Mouse (Mus musculus): ENCODE data around the gene Ccni. TPM values are rescaled to one million over a fixed set of nuclear protein-coding genes. Genes with fewer than 3 reads are reported as not detected.

The Ccni gene
- polyA plus RNA-seq, 1 experiment from 2014 or later, result 168 TPM

GRCm38 (mm10) chr5:93154401-93154800, 51.9 kb downstream of the Ccni start:
- no peak overlapping the region for H3K4me3 ChIP-seq (ENCODE audit: low read depth, low read length)
- no peak overlapping the region for H3K9ac ChIP-seq (ENCODE audit: low read length)
- H3K36me3 ChIP-seq (ENCODE audit: control insufficient read depth, insufficient read depth, low read length), result no peaks in the 10 kb centered on the region; the same call in 1 of the 2 replicates
- no peaks in the 10 kb centered on the region for H3K9me3 ChIP-seq (ENCODE audit: control insufficient read depth, low read length)
- H3K4me2 ChIP-seq (ENCODE audit: low read depth, low read length, severe bottlenecking), result no peak overlapping the region
- no peak overlapping the region for H3K27ac ChIP-seq (ENCODE audit: low read depth, low read length)
- no peaks in the 10 kb centered on the region for H3K27me3 ChIP-seq (ENCODE audit: control insufficient read depth, insufficient read depth, low read length)
- WGBS, result 94% methylated on average over 11 of the region's 11 CpGs
- ATAC-seq (replicated peaks; ENCODE audit: low FRiP score) (no peak), DNase-seq (ENCODE audit: low spot score) (no peak)
- no peaks in the 10 kb centered on the region for H3K4me1 ChIP-seq (replicated peaks; ENCODE audit: control insufficient read depth, insufficient read depth, low read length)

GRCm38 (mm10) chr5:93152451-93152850, 53.8 kb downstream of the Ccni start:
- Histone ChIP-seq H3K4me3 (ENCODE audit: low read depth, low read length) (no peak overlapping the region), H3K36me3 (ENCODE audit: control insufficient read depth, insufficient read depth, low read length) (no peaks in the 10 kb centered on the region; the same call in 1 of the 2 replicates), H3K9me3 (ENCODE audit: control insufficient read depth, low read length) (no peaks in the 10 kb centered on the region), H3K27me3 (ENCODE audit: control insufficient read depth, insufficient read depth, low read length) (no peaks in the 10 kb centered on the region), H3K4me1 (replicated peaks; ENCODE audit: control insufficient read depth, insufficient read depth, low read length) (no peaks in the 10 kb centered on the region), H3K9ac (ENCODE audit: low read length) (no peak overlapping the region), H3K27ac (ENCODE audit: low read depth, low read length) (no peak overlapping the region), H3K4me2 (ENCODE audit: low read depth, low read length, severe bottlenecking) (no peak overlapping the region)
- ATAC-seq (replicated peaks; ENCODE audit: low FRiP score), result no peak
- 84% methylated on average over 4 of the region's 4 CpGs for WGBS
- DNase-seq (ENCODE audit: low spot score), result no peak

GRCm38 (mm10) chr5:93151985-93152384, 54.3 kb downstream of the Ccni start:
- no peak overlapping the region for H3K27ac ChIP-seq (ENCODE audit: low read depth, low read length)
- no peak overlapping the region for H3K9ac ChIP-seq (ENCODE audit: low read length)
- DNase-seq (ENCODE audit: low spot score) (no peak), ATAC-seq (replicated peaks; ENCODE audit: low FRiP score) (no peak)
- H3K4me2 ChIP-seq (ENCODE audit: low read depth, low read length, severe bottlenecking), result no peak overlapping the region
- no peaks in the 10 kb centered on the region for H3K9me3 ChIP-seq (ENCODE audit: control insufficient read depth, low read length)
- no peak overlapping the region for H3K4me3 ChIP-seq (ENCODE audit: low read depth, low read length)
- WGBS, result 79% methylated on average over 6 of the region's 6 CpGs
- no peaks in the 10 kb centered on the region; the same call in 1 of the 2 replicates for H3K36me3 ChIP-seq (ENCODE audit: control insufficient read depth, insufficient read depth, low read length)
- H3K27me3 ChIP-seq (ENCODE audit: control insufficient read depth, insufficient read depth, low read length), result no peaks in the 10 kb centered on the region
- H3K4me1 ChIP-seq (replicated peaks; ENCODE audit: control insufficient read depth, insufficient read depth, low read length), result no peaks in the 10 kb centered on the region

GRCm38 (mm10) chr5:93149969-93150777, 56.1 kb downstream of the Ccni start:
- Histone ChIP-seq H3K27ac (ENCODE audit: low read depth, low read length) (no peak overlapping the region), H3K4me2 (ENCODE audit: low read depth, low read length, severe bottlenecking) (no peak overlapping the region), H3K9ac (ENCODE audit: low read length) (no peak overlapping the region), H3K27me3 (ENCODE audit: control insufficient read depth, insufficient read depth, low read length) (no peaks in the 10 kb centered on the region), H3K9me3 (ENCODE audit: control insufficient read depth, low read length) (no peaks in the 10 kb centered on the region), H3K36me3 (ENCODE audit: control insufficient read depth, insufficient read depth, low read length) (no peaks in the 10 kb centered on the region), H3K4me3 (ENCODE audit: low read depth, low read length) (no peak overlapping the region), H3K4me1 (replicated peaks; ENCODE audit: control insufficient read depth, insufficient read depth, low read length) (no peaks in the 10 kb centered on the region; the same call in 1 of the 2 replicates)
- no peak for ATAC-seq (replicated peaks; ENCODE audit: low FRiP score)
- no peak for DNase-seq (ENCODE audit: low spot score)
- WGBS, result 87% methylated on average over 12 of the region's 12 CpGs

GRCm38 (mm10) chr5:93145504-93145903, 60.8 kb downstream of the Ccni start:
- Histone ChIP-seq H3K4me3 (ENCODE audit: low read depth, low read length) (no peak overlapping the region), H3K4me1 (replicated peaks; ENCODE audit: control insufficient read depth, insufficient read depth, low read length) (peaks cover 6% of the 10 kb centered on the region), H3K9ac (ENCODE audit: low read length) (no peak overlapping the region), H3K9me3 (ENCODE audit: control insufficient read depth, low read length) (no peaks in the 10 kb centered on the region), H3K36me3 (ENCODE audit: control insufficient read depth, insufficient read depth, low read length) (peaks cover 6% of the 10 kb centered on the region; the same call in 1 of the 2 replicates), H3K4me2 (ENCODE audit: low read depth, low read length, severe bottlenecking) (no peak overlapping the region), H3K27ac (ENCODE audit: low read depth, low read length) (no peak overlapping the region), H3K27me3 (ENCODE audit: control insufficient read depth, insufficient read depth, low read length) (no peaks in the 10 kb centered on the region)
- ATAC-seq (replicated peaks; ENCODE audit: low FRiP score) (no peak), DNase-seq (ENCODE audit: low spot score) (no peak)
- WGBS, result 85% methylated on average over 6 of the region's 6 CpGs

GRCm38 (mm10) chr5:93144874-93145273, 61.4 kb downstream of the Ccni start:
- no peak overlapping the region for H3K4me3 ChIP-seq (ENCODE audit: low read depth, low read length)
- 32% methylated on average over 5 of the region's 5 CpGs for WGBS
- DNase-seq (ENCODE audit: low spot score), result no peak

GRCm38 (mm10) chr5:93143360-93144091, 62.8 kb downstream of the Ccni start:
- Histone ChIP-seq H3K9ac (ENCODE audit: low read length) (no peak overlapping the region), H3K4me3 (ENCODE audit: low read depth, low read length) (no peak overlapping the region), H3K4me2 (ENCODE audit: low read depth, low read length, severe bottlenecking) (no peak overlapping the region), H3K9me3 (ENCODE audit: control insufficient read depth, low read length) (no peaks in the 10 kb centered on the region; the same call in 1 of the 2 replicates), H3K36me3 (ENCODE audit: control insufficient read depth, insufficient read depth, low read length) (peaks cover 8% of the 10 kb centered on the region; the same call in 1 of the 2 replicates), H3K27me3 (ENCODE audit: control insufficient read depth, insufficient read depth, low read length) (no peaks in the 10 kb centered on the region), H3K4me1 (replicated peaks; ENCODE audit: control insufficient read depth, insufficient read depth, low read length) (peaks cover 6% of the 10 kb centered on the region), H3K27ac (ENCODE audit: low read depth, low read length) (no peak overlapping the region)
- 81% methylated on average over 12 of the region's 12 CpGs for WGBS
- no peak for DNase-seq (ENCODE audit: low spot score)
- ATAC-seq (replicated peaks; ENCODE audit: low FRiP score), result no peak

More at GRCm38 (mm10) chr5:93144874-93145273, 61.4 kb downstream of the Ccni start:
- Histone ChIP-seq H3K36me3 (ENCODE audit: control insufficient read depth, insufficient read depth, low read length) (peaks cover 8% of the 10 kb centered on the region; the same call in 1 of the 2 replicates), H3K4me2 (ENCODE audit: low read depth, low read length, severe bottlenecking) (no peak overlapping the region), H3K9me3 (ENCODE audit: control insufficient read depth, low read length) (no peaks in the 10 kb centered on the region), H3K27me3 (ENCODE audit: control insufficient read depth, insufficient read depth, low read length) (no peaks in the 10 kb centered on the region), H3K27ac (ENCODE audit: low read depth, low read length) (0 out of 2 replicates have a peak overlapping the region, but pooled peaks have one; percentile 12), H3K4me1 (replicated peaks; ENCODE audit: control insufficient read depth, insufficient read depth, low read length) (peaks cover 6% of the 10 kb centered on the region), H3K9ac (ENCODE audit: low read length) (no peak overlapping the region)
- no peak for ATAC-seq (replicated peaks; ENCODE audit: low FRiP score)

GRCm38 (mm10) chr5:93140747-93141146, 65.5 kb downstream of the Ccni start:
- Histone ChIP-seq H3K27ac (ENCODE audit: low read depth, low read length) (no peak overlapping the region), H3K27me3 (ENCODE audit: control insufficient read depth, insufficient read depth, low read length) (no peaks in the 10 kb centered on the region), H3K9me3 (ENCODE audit: control insufficient read depth, low read length) (peaks cover 3% of the 10 kb centered on the region; the same call in 1 of the 2 replicates), H3K4me2 (ENCODE audit: low read depth, low read length, severe bottlenecking) (no peak overlapping the region), H3K9ac (ENCODE audit: low read length) (no peak overlapping the region), H3K36me3 (ENCODE audit: control insufficient read depth, insufficient read depth, low read length) (peaks cover 8% of the 10 kb centered on the region; the same call in 1 of the 2 replicates), H3K4me3 (ENCODE audit: low read depth, low read length) (no peak overlapping the region), H3K4me1 (replicated peaks; ENCODE audit: control insufficient read depth, insufficient read depth, low read length) (peaks cover 9% of the 10 kb centered on the region)
- no peak for ATAC-seq (replicated peaks; ENCODE audit: low FRiP score)
- no peak for DNase-seq (ENCODE audit: low spot score)
- 95% methylated on average over 5 of the region's 5 CpGs for WGBS

All from forebrain, embryonic 11.5 days (tissue).